Mouse (Mus musculus) kidney, postnatal 36 days (tissue): ENCODE measurements around the gene Ppp1r9a.

Experiments
- DNase-seq, 2 experiments: peaks; one replicate each; pipeline ENCODE4 v3.0.0; 2021 to 2022; ENCODE audit warnings: mixed read lengths in 2 of 2

Gene Ppp1r9a

DNA sequence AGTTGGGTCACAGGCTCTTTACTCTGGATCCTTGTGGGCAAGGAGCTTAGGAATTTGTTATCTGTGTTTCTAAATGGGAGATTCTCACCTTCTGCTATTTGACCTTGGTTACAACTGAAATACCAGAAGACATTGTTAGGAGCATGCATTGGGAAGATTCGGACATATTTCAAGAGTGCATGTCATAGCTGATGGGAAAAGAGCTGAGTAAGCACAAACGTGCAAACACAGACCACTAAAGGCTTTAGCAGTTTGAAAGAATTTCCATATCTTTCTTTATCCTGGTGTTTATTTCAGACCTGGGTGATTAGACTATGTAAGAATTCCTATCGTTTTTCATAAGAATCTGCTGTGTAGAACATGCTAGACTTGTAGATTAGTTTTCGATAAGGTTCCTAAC lies 59.5 kb downstream of the Ppp1r9a start:
- no peak for DNase-seq

GRCm38 (mm10) chr6:4963049-4963448 lies 60.3 kb downstream of the Ppp1r9a start:
- DNase-seq, result no peak

- DNase-seq, result no peak
These were observed 64.5 kb downstream of the Ppp1r9a start for GRCm38 (mm10) chr6:4967236-4967635.

DNA sequence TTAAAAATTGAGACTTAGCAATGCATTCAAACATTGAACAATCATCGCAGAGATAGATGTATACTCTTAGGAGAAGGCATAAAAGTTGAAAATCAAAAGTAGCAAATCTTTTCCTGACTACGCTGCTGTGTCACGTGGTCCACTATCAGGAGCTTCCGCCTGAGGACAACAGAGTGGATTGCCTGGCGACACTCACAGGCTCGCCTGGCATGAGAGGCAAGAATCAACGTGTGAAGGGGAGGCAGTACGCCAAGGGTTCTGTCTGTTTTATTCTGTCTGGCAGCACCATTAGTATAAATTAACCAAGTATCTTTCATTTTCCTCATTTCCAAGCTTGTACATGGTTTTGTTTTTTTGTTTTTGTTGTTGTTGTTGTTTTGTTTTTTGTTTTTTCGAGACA lies 68.5 kb downstream of the Ppp1r9a start:
- DNase-seq, result no peak

- peak in 1 of 2 experiments; percentile 34 for DNase-seq
These were observed 70.1 kb downstream of the Ppp1r9a start for GRCm38 (mm10) chr6:4972808-4973207.

DNA sequence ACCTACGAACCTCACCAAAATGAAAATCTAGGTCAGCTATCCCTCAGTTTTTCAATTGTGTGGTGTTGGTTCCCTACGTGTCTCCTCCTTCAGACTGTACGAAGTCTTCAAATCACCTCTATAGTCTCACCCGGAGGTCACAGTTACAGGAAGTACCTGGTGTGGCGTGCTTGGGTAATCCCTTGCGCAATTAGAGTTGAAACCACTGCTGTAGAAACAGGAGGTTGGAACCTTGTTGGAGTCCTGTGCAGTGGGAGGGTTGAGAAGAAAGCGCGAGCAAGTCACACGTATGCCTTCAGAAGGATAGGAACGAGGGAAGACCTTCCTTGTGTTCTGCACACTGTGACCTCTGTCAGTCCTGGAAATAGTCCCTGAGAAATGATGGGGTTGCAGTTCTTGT lies 70.6 kb downstream of the Ppp1r9a start:
- no peak for DNase-seq

DNA sequence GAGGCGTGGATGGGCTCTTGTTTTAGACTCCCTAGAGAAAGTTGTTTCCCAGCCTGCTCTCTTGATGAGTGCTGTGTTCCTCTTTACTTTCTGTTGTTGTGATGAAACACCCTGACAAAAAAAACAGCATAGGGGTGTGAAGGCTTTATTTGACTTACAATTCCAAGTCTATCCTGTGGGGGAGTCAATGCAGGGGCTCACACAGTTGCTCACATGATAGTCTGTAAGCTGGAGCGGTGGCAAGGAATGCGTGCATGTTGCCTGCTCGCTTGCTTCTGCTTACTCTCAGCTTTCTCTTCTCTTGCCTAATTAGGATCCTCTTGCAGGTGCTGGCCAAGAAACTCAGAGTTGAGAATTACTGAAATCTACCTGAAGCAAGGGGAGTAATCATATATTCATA lies 74.8 kb downstream of the Ppp1r9a start:
- DNase-seq, result no peak

DNA sequence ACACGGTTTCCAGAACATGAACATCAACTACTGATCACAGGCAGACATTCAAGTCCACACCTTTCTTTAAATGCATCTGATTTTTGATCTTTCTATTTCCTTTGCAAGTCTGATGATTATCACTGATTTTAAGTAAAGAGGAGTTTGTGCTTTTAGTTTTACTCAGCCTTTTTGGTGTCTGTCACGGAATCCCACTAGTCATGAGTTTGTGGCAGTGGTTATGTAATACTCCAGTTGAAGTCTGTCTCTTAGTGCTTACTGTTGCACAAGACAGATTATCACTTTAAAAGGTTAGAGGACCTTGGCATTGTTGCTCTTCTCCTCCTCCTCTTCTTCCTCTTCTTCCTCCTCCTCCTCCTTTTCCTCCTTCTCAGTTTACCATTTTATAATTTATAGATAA lies 75.5 kb downstream of the Ppp1r9a start:
- DNase-seq, result no peak

- no peak for DNase-seq
These were observed 76.2 kb downstream of the Ppp1r9a start for GRCm38 (mm10) chr6:4978897-4979296.

DNA sequence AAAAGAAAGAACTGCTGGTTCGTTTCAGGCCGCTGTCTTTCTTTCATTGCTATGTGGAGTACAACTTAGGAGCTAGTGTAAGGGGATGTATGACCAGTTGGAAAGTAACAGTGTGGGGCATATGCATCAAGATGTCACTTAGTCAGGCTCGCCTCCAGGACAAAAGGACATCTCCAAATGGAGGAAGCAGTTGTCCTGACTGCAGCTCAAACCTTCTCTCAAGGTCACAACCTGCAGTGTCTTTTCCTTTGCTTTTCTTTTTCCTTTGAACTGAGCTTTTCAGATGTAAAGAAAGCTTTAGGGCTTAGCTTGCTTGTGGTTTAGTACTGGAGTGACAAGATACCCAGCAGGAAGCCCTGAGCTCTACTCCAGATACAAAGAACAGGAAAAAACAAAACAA lies 77.4 kb downstream of the Ppp1r9a start:
- DNase-seq, result no peak

GRCm38 (mm10) chr6:4982686-4983162 lies 80.0 kb downstream of the Ppp1r9a start:
- peak in 1 of 2 experiments; percentile 27 for DNase-seq

DNA sequence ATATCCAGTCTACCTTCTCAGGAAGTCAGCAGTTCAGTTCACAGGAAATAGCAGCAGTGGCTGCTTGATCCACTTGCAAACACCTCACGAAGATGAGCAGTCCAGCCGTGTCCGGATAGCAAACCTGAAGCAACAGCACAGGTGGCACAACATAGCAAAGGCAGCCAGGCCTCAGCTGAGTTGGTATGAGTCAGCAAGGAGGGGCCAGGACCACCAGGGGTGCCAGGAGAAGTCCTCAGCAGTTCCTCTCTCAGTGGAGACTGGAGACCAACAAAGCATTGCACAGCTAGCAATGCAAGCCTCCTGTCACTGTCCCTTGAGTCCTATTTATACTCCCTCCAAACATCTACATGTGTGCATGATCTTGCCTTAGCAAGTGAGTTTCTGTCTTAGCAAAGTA lies 83.0 kb downstream of the Ppp1r9a start:
- no peak for DNase-seq

- DNase-seq, result no peak
These were observed 84.4 kb downstream of the Ppp1r9a start for GRCm38 (mm10) chr6:4987084-4987483.

DNA sequence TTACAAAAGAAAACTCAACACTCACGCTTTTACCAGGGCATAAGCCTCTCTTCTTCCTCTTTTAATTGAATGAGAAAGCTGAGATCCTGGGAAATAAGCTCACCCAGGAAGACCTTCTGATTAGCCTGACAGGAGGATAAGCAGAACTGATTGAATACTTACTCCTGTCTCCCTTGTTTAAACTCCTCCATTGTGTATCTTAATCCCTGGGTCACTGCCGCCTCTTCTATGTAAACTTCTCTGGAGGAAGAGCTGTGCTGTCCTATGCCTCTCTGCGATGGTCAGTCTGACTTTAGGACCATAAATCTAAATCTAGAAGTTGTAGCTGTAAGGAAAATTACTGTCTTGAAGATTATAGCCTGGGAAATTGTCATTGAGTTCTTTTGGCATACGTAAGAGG lies 86.0 kb downstream of the Ppp1r9a start:
- DNase-seq, result no peak

GRCm38 (mm10) chr6:4992308-4992707 lies 89.6 kb downstream of the Ppp1r9a start:
- no peak for DNase-seq

DNA sequence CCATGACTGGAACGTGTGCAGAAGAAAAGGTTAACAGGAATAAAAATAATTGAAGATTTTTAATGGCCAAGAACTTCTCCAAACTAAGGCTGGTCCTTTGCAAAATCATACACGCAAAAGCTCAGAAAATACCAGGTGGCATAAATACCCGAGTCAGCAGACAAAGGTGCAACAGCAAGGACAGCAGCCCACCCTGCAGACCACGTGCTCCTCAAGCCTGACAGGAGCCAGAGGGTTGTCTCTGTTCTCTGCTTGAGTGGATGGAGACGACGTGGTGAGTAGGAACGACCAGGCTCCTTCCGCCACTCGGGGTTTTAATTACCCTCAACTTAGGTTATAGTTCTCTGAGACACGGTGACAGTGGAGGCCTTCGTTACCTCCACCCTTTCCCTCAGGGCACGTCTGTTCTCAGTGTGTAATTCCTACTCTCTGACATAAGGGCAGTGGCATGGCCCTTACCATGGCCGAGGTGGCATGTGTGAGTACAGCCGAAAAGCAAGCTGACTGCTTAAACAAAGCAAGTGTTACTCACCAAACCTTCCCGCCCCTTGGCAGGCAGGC lies 91.0 kb downstream of the Ppp1r9a start:
- DNase-seq, result no peak

- no peak for DNase-seq
These were observed 91.6 kb downstream of the Ppp1r9a start for GRCm38 (mm10) chr6:4994161-4994919.

DNA sequence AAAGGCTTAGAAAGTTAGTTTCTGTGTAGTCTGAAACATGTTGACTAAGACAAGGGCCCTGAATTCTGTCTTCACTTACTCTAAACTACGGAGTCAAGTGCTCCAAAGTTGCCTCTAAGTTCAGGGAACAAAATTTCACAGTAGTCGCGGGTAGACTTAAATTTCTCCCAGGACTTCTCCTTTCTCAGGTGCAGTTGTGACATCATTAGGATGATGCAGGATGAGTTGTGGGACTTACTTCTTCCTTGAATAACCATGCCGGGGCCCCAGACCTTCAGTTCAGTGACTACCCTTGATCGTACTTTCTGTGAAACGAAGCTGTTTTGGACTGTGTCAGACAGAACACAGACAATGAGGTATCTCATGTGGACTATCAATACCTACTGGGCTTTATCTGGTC lies 94.9 kb downstream of the Ppp1r9a start:
- DNase-seq, result no peak

DNA sequence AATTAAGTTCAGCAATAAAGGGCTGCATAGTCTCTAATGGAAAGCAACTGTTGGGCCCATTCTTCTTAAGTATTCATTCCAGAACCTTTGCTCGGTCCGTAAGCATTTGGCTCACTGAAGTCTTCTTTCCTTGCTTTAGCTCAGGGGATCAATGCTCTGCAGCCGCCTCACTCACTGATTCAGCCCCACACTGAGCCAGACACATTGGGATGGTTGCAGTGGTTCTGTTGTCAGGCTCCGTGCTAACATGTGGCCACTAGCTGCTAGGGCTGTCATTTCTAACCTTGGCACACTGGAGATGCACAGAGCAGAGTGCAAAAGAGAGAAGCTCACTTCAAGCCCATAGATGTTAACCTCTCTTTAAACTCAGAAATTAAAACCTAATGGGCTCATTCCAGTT lies 96.2 kb downstream of the Ppp1r9a start:
- DNase-seq, result no peak

DNA sequence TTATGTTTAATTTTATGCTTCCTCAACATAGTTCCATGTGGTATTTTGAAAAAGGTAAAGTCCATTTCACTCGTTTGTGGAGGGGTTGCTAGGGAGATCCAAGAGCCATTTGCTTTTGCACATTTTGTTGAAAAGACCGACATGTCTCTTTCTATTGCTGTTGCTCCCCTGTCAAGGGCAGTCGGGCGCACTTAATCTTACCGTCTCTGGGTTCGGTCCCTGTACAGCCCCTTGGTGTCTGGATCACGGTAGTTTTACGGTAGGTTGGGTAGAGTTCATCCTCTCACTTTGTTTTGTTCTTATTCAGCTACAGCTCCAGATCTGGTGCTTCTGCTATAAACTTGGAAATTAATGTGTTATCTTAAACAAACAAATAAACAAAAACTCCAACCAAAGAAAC lies 98.1 kb downstream of the Ppp1r9a start:
- no peak for DNase-seq

GRCm38 (mm10) chr6:5005491-5006275 lies 103.0 kb downstream of the Ppp1r9a start:
- no peak for DNase-seq

GRCm38 (mm10) chr6:5006283-5006946 lies 103.7 kb downstream of the Ppp1r9a start:
- no peak for DNase-seq

- DNase-seq, result no peak
These were observed 105.4 kb downstream of the Ppp1r9a start for GRCm38 (mm10) chr6:5008166-5008565.
